Mouse (Mus musculus) ES-E14 (cell line): ENCODE results near the gene Pin1rt1. TPM values are rescaled to one million over a fixed set of nuclear protein-coding genes. Genes with fewer than 3 reads are reported as not detected.

Source experiments
- DNase-seq: peaks from one replicate; pipeline ENCODE4 v3.0.0-alpha.2; 2013; ENCODE audit warnings: low read depth, low spot score
- H3K27ac ChIP-seq: 2 replicates; pipeline ENCODE4 v1.5.1; 2012; ENCODE audit warnings: low read depth, mild to moderate bottlenecking, low read length, moderate library complexity, mixed read lengths; ENCODE audit not compliant: poor library complexity, insufficient read depth, severe bottlenecking
- H3K36me3 ChIP-seq: 2 replicates; pipeline ENCODE4 v1.6.1; 2012; ENCODE audit warnings: mild to moderate bottlenecking, low read length, moderate library complexity, mixed read lengths; ENCODE audit not compliant: control insufficient read depth, poor library complexity, insufficient read depth, severe bottlenecking
- H3K4me1 ChIP-seq, 2 experiments: fragments of 150-350 bp in 1 of 2; sonication (generic) in 1 of 2; 2 replicates each; pipeline ENCODE4 v1.6.1; 2012; ENCODE audit warnings: low read length in 2 of 2, mild to moderate bottlenecking in 1 of 2, mixed read lengths in 1 of 2; ENCODE audit not compliant: control insufficient read depth in 2 of 2, insufficient read depth in 2 of 2, poor library complexity in 1 of 2
- H3K4me3 ChIP-seq, 2 experiments: fragments of 150-350 bp in 1 of 2; sonication (generic) in 1 of 2; 2 replicates each; pipeline ENCODE4 v1.5.1; 2012; ENCODE audit warnings: low read length in 2 of 2, low read depth in 1 of 2, mild to moderate bottlenecking in 1 of 2, mixed read lengths in 1 of 2; ENCODE audit not compliant: insufficient read depth in 1 of 2, poor library complexity in 1 of 2, severe bottlenecking in 1 of 2
- H3K9ac ChIP-seq: 2 replicates; pipeline ENCODE4 v1.6.1; 2012; ENCODE audit warnings: low read depth, mild to moderate bottlenecking, low read length, mixed read lengths; ENCODE audit not compliant: poor library complexity, insufficient read depth, severe bottlenecking
- H3K9me3 ChIP-seq: fragments of 150-350 bp; sonication (generic); 2 replicates; pipeline ENCODE4 v1.6.1; 2012; ENCODE audit warnings: low read depth, mild to moderate bottlenecking, low read length; ENCODE audit not compliant: control insufficient read depth, insufficient read depth
- CHD2 ChIP-seq: IDR thresholded peaks from 2 replicates; pipeline ENCODE4 v1.6.1; 2014; ENCODE audit warnings: mild to moderate bottlenecking, low read depth, low read length, inconsistent platforms
- HCFC1 ChIP-seq: IDR thresholded peaks from 2 replicates; pipeline ENCODE4 v1.6.1; 2012; ENCODE audit warnings: low read length, inconsistent platforms, borderline replicate concordance; ENCODE audit not compliant: insufficient read depth
- MAFK ChIP-seq: IDR thresholded peaks from 2 replicates; pipeline ENCODE4 v1.6.1; 2014; ENCODE audit warnings: mild to moderate bottlenecking, low read depth, low read length, inconsistent platforms; ENCODE audit not compliant: insufficient read depth
- ZC3H11A ChIP-seq: IDR thresholded peaks from 2 replicates; pipeline ENCODE4 v1.6.1; 2012; ENCODE audit warnings: low read depth, mild to moderate bottlenecking, inconsistent platforms, low read length, borderline replicate concordance
- ZNF384 ChIP-seq: IDR thresholded peaks from 2 replicates; pipeline ENCODE4 v1.6.1; 2012; ENCODE audit warnings: low read depth, low read length, inconsistent platforms
- in situ Hi-C, 2 experiments: fragments of 600-800 bp; cut with MboI; formaldehyde crosslinking; loops; one replicate each; pipeline ENCODE4 v1.15.1; 2025; ENCODE audit warnings: low sequenced_read_pairs in 2 of 2, inconsistent platforms in 1 of 2; ENCODE audit not compliant: unreplicated experiment in 2 of 2
- total RNA-seq: library from RNA; depleted of rRNA; stranded (reverse); fragments of 300-350 nt; gene quantifications from 2 replicates; pipeline ENCODE4 v1.2.3, GENCODE M21; 2012

Gene Pin1rt1
- total RNA-seq, 1 experiment: not detected

- no peak overlapping the region for H3K9ac ChIP-seq
- no peaks in the 10 kb centered on the region for H3K36me3 ChIP-seq
- H3K4me1 ChIP-seq: peaks cover 0 to 4% of the 10 kb centered on the region in 2 experiments; a peak in 2 of 4 replicates
- peak; percentile 86 for DNase-seq
- H3K9me3 ChIP-seq: no peaks in the 10 kb centered on the region
- H3K4me3 ChIP-seq: peak overlapping the region in 1 of 2 experiments; percentile 49; a peak in 3 of 4 replicates
- in situ Hi-C loops: no loop called here
- TF ChIP-seq ZC3H11A (no peak), HCFC1 (no peak), CHD2 (no peak), MAFK (no peak), ZNF384 (no peak)
- no peak overlapping the region for H3K27ac ChIP-seq
Observed at GRCm38 (mm10) chr2:104746251-104746650, 30.1 kb upstream of the Pin1rt1 start.

- DNase-seq: peak; percentile 34
- Histone ChIP-seq H3K4me3 (no peak overlapping the region), H3K4me1 (peaks cover 0 to 4% of the 10 kb centered on the region in 2 experiments; a peak in 2 of 4 replicates), H3K9ac (no peak overlapping the region), H3K9me3 (no peaks in the 10 kb centered on the region), H3K36me3 (no peaks in the 10 kb centered on the region), H3K27ac (no peak overlapping the region)
- TF ChIP-seq CHD2: no peak
- no peak for TF ChIP-seq MAFK
- no peak for TF ChIP-seq ZNF384
- TF ChIP-seq ZC3H11A: no peak
- no peak for TF ChIP-seq HCFC1
- in situ Hi-C loops: no loop called here
Observed at GRCm38 (mm10) chr2:104743971-104744370, 27.8 kb upstream of the Pin1rt1 start.

GRCm38 (mm10) chr2:104743160-104743559, 27.0 kb upstream of the Pin1rt1 start:
- no peaks in the 10 kb centered on the region for H3K36me3 ChIP-seq
- H3K27ac ChIP-seq: no peak overlapping the region
- H3K4me1 ChIP-seq: peaks cover 0 to 4% of the 10 kb centered on the region in 2 experiments; a peak in 2 of 4 replicates
- TF ChIP-seq CHD2 (no peak), MAFK (no peak), HCFC1 (no peak), ZC3H11A (no peak), ZNF384 (no peak)
- H3K4me3 ChIP-seq: peak overlapping the region; percentile 30 to 86; a peak in 3 of 4 replicates
- in situ Hi-C loops: no loop called here
- no peak for DNase-seq
- no peak overlapping the region; the same call in 1 of the 2 replicates for H3K9ac ChIP-seq
- H3K9me3 ChIP-seq: no peaks in the 10 kb centered on the region

GRCm38 (mm10) chr2:104742741-104743064, 26.5 kb upstream of the Pin1rt1 start, which contains the start of gene Depdc7:
Gene Depdc7, minus strand, starts transcription at chr2:104742878.
- Histone ChIP-seq H3K4me3 (peak within 1 kb of the TSS; percentile 86 to 95), H3K9me3 (no peaks in the 10 kb centered on the region), H3K9ac (peak within 1 kb of the TSS; percentile 91), H3K4me1 (peaks cover 0 to 4% of the 10 kb centered on the region in 2 experiments; a peak in 2 of 4 replicates), H3K36me3 (no peaks in the 10 kb centered on the region), H3K27ac (no peak within 1 kb of the TSS)
- in situ Hi-C loops: no loop called here
- DNase-seq: peak; percentile 93
- TF ChIP-seq MAFK (no peak), ZNF384 (no peak), HCFC1 (no peak)
